8 mouse cellular contexts compared by ENCODE assay signal in the genomic region with DNA sequence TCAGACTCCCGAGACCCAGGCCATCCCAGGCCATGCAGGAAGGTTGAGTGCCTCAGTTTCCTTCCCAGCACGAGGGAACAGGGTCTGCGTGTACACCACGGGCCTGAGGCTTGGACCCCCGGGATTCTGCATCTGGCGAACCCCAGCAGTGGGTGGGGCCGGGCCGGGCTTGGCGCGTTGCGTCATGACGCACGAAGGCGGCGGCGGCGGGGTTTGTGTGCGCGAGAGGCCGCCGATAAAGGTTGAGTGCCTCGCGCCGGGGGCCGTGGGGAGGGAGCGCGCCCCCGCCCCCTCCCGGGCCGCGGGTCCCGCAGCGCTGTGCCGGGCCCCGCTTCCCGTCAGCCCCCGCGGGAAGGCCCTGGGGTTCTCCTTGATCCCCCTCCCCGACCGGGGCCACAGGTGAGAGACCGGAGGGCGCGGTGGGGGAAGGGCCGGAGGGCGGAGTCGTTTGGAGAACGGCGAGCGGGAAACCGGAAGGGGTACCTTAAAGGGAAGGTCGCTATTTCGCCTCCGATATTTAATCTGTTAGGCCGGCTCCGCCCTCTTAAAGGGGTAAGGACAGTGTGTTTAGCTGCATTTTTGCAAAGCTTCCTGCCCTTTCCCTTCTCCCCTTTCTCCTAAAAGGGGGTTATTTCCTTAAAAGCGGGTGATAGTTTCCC. TPM values are rescaled to one million over a fixed set of nuclear protein-coding genes. Genes with fewer than 3 reads are reported as not detected.
A peak's percentile ranks its signal among the peaks of the same experiment; 100 is the strongest.
DNase-seq lines count a peak whose midpoint lies in the region; ATAC-seq and TF ChIP-seq lines count a peak whose summit lies in the region.

A gene (plus strand): TSS at position 211 of the 659 bp plus-strand sequence.

- peak within 1 kb of the TSS; percentile 81 for H3K9ac ChIP-seq in forebrain, embryonic 12.5 days
- H3K9ac ChIP-seq in heart, postnatal 0 days (replicated peaks; ENCODE audit: low read depth, low read length) = peak within 1 kb of the TSS; percentile 79
- H3K9ac ChIP-seq in liver, embryonic 16.5 days (ENCODE audit: low read depth, low read length) = peak within 1 kb of the TSS; percentile 91
- H3K9ac ChIP-seq in neural tube, embryonic 13.5 days = peak within 1 kb of the TSS; percentile 89

- ATAC-seq in forebrain, embryonic 12.5 days (ENCODE audit: low FRiP score) = peak; percentile 93
- peak; percentile 89 for ATAC-seq in heart, postnatal 0 days (ENCODE audit: insufficient read depth, low read depth)
- ATAC-seq in liver, embryonic 16.5 days (ENCODE audit: low read depth) = peak; percentile 91
- peak; percentile 90 for ATAC-seq in neural tube, embryonic 13.5 days (ENCODE audit: low read depth)

- peaks cover 47% of the 10 kb centered on the region for H3K36me3 ChIP-seq in E14TG2a.4 (ENCODE audit: insufficient read depth, low read length)
- H3K36me3 ChIP-seq in forebrain, embryonic 12.5 days (replicated peaks) = peaks cover 30% of the 10 kb centered on the region
- H3K36me3 ChIP-seq in heart, postnatal 0 days (replicated peaks; ENCODE audit: control insufficient read depth, insufficient read depth, low read length) = peaks cover 27% of the 10 kb centered on the region
- H3K36me3 ChIP-seq in liver, embryonic 16.5 days (ENCODE audit: control insufficient read depth, insufficient read depth) = peaks cover 23% of the 10 kb centered on the region
- peaks cover 27% of the 10 kb centered on the region for H3K36me3 ChIP-seq in neural tube, embryonic 13.5 days
- H3K36me3 ChIP-seq in testis, adult 2 months (ENCODE audit: control insufficient read depth, insufficient read depth, low read length) = no peaks in the 10 kb centered on the region

- 0 out of 2 replicates have a peak, but pooled peaks have one; percentile 63 for TF ChIP-seq EP300 in heart, postnatal 0 days (IDR thresholded peaks at IDR 0.05; ENCODE audit: low read depth)

- peak; percentile 96 for DNase-seq in c-Kit-positive CD71-positive TER-119-positive erythroid progenitor cells, embryonic 14.5 days (ENCODE audit: low spot score)
- peak; percentile 93 for DNase-seq in heart, postnatal 0 days (ENCODE audit: low spot score)
- peak; percentile 97 for DNase-seq in kidney, postnatal 4 days

- TF ChIP-seq POLR2A in testis, adult 2 months (IDR thresholded peaks at IDR 0.05; ENCODE audit: control insufficient read depth, low read depth, low read length) = no peak

- no peaks in the 10 kb centered on the region for H3K9me3 ChIP-seq in E14TG2a.4 (ENCODE audit: low read length)
- H3K9me3 ChIP-seq in forebrain, embryonic 12.5 days = no peaks in the 10 kb centered on the region
- H3K9me3 ChIP-seq in heart, postnatal 0 days (replicated peaks; ENCODE audit: control insufficient read depth, low read length) = no peaks in the 10 kb centered on the region
- no peaks in the 10 kb centered on the region for H3K9me3 ChIP-seq in liver, embryonic 16.5 days (replicated peaks; ENCODE audit: control insufficient read depth, low read length)
- no peaks in the 10 kb centered on the region for H3K9me3 ChIP-seq in neural tube, embryonic 13.5 days

- H3K27ac ChIP-seq in forebrain, embryonic 12.5 days = peak within 1 kb of the TSS; percentile 97
- peak within 1 kb of the TSS; percentile 96 for H3K27ac ChIP-seq in heart, postnatal 0 days (ENCODE audit: low read depth)
- H3K27ac ChIP-seq in liver, embryonic 16.5 days (ENCODE audit: low read length) = peak within 1 kb of the TSS; percentile 90
- H3K27ac ChIP-seq in neural tube, embryonic 13.5 days (replicated peaks) = peak within 1 kb of the TSS; percentile 98
- H3K27ac ChIP-seq in testis, adult 2 months (ENCODE audit: control insufficient read depth, insufficient read depth, low read depth, low read length) = peak within 1 kb of the TSS; percentile 45

- peaks cover 77% of the 10 kb centered on the region for H3K4me1 ChIP-seq in E14TG2a.4 (replicated peaks; ENCODE audit: low read depth, low read length)
- peaks cover 22% of the 10 kb centered on the region for H3K4me1 ChIP-seq in forebrain, embryonic 12.5 days
- H3K4me1 ChIP-seq in heart, postnatal 0 days (ENCODE audit: control insufficient read depth, insufficient read depth) = peaks cover 10% of the 10 kb centered on the region
- H3K4me1 ChIP-seq in liver, embryonic 16.5 days (ENCODE audit: control insufficient read depth, low read depth, low read length) = peaks cover 17% of the 10 kb centered on the region
- H3K4me1 ChIP-seq in neural tube, embryonic 13.5 days (replicated peaks) = peaks cover 30% of the 10 kb centered on the region
- H3K4me1 ChIP-seq in testis, adult 2 months (ENCODE audit: control insufficient read depth, insufficient read depth, low read length) = peaks cover 12% of the 10 kb centered on the region

- H3K27me3 ChIP-seq in E14TG2a.4 (ENCODE audit: insufficient read depth, low read length) = no peaks in the 10 kb centered on the region; the same call in 1 of the 2 replicates
- no peaks in the 10 kb centered on the region for H3K27me3 ChIP-seq in forebrain, embryonic 12.5 days
- H3K27me3 ChIP-seq in heart, postnatal 0 days (ENCODE audit: control insufficient read depth, insufficient read depth, low read length) = no peaks in the 10 kb centered on the region
- no peaks in the 10 kb centered on the region for H3K27me3 ChIP-seq in liver, embryonic 16.5 days (ENCODE audit: control insufficient read depth, insufficient read depth, low read depth, low read length)
- H3K27me3 ChIP-seq in neural tube, embryonic 13.5 days = no peaks in the 10 kb centered on the region
- H3K27me3 ChIP-seq in testis, adult 2 months (ENCODE audit: control insufficient read depth, insufficient read depth, low read length) = no peaks in the 10 kb centered on the region

- under 1% methylated on average over 46 of the region's 56 CpGs for WGBS in forebrain, embryonic 12.5 days
- WGBS in heart, postnatal 0 days = under 1% methylated on average over 52 of the region's 56 CpGs
- under 1% methylated on average over 51 of the region's 56 CpGs for WGBS in liver, embryonic 16.5 days (ENCODE audit: insufficient replicate concordance)
- WGBS in neural tube, embryonic 13.5 days = 2% methylated on average over 55 of the region's 56 CpGs

- H3K4me3 ChIP-seq in E14TG2a.4 (replicated peaks; ENCODE audit: low read length) = peak within 1 kb of the TSS; percentile 90
- peak within 1 kb of the TSS; percentile 65 for H3K4me3 ChIP-seq in forebrain, embryonic 12.5 days (replicated peaks)
- peak within 1 kb of the TSS; percentile 90 for H3K4me3 ChIP-seq in heart, postnatal 0 days (ENCODE audit: low read depth, low read length)
- H3K4me3 ChIP-seq in liver, embryonic 16.5 days (ENCODE audit: low read depth, low read length) = peak within 1 kb of the TSS; percentile 85
- H3K4me3 ChIP-seq in neural tube, embryonic 13.5 days = peak within 1 kb of the TSS; percentile 61
- H3K4me3 ChIP-seq in testis, adult 2 months (ENCODE audit: control insufficient read depth, low read depth, low read length) = peak within 1 kb of the TSS; percentile 81

- TF ChIP-seq CTCF in E14TG2a.4 (conservative IDR thresholded peaks at IDR 0.05; ENCODE audit: low read length) = no peak
- TF ChIP-seq CTCF in heart, postnatal 0 days (IDR thresholded peaks at IDR 0.05; ENCODE audit: low read depth) = no peak
- TF ChIP-seq CTCF in testis, adult 2 months (IDR thresholded peaks at IDR 0.05; ENCODE audit: control insufficient read depth, insufficient read depth, insufficient replicate concordance, low read depth, low read length) = no peak

- peak within 1 kb of the TSS; percentile 86 for H3K4me2 ChIP-seq in forebrain, embryonic 12.5 days
- H3K4me2 ChIP-seq in heart, postnatal 0 days (ENCODE audit: low read depth, low read length) = peak within 1 kb of the TSS; percentile 86
- peak within 1 kb of the TSS; percentile 77 for H3K4me2 ChIP-seq in liver, embryonic 16.5 days (ENCODE audit: low read depth, low read length)
- peak within 1 kb of the TSS; percentile 67 for H3K4me2 ChIP-seq in neural tube, embryonic 13.5 days

RNA-seq across cellular contexts. Expression of the gene that starts here (rescaled TPM):
- polyA plus RNA-seq in forebrain, embryonic 12.5 days (2016; fragmentation: Nextera tagmentation; extraction: Ambion mirVana) = 4.0 and 4.6 TPM in 2 replicates
- total RNA-seq in heart, postnatal 0 days (2014; rRNA removed; ENCODE audit: low replicate concordance) = 8.9 and 13.1 TPM in 2 replicates
- polyA plus RNA-seq in heart, postnatal 0 days (2015; fragmentation: Nextera tagmentation; extraction: Ambion mirVana) = 1.7 and 1.9 TPM in 2 replicates
- 1.4 and 1.9 TPM in 2 replicates for polyA plus RNA-seq in liver, embryonic 16.5 days (2015; fragmentation: Nextera tagmentation; extraction: Ambion mirVana)
- 4.6 and 4.8 TPM in 2 replicates for polyA plus RNA-seq in neural tube, embryonic 13.5 days (2015; fragmentation: Nextera tagmentation; extraction: Ambion mirVana)
- polyA plus RNA-seq in testis, adult 2 months (2012; rRNA removed) = 8.8 and 10.5 TPM in 2 replicates

Comparison
In these comparisons a context has a peak if more than half of its experiments do, and no peak if none do; other contexts are left out.
1. Peak in every context shown above with its lines: DNase-seq, ATAC-seq, H3K4me3 ChIP-seq and H3K27ac ChIP-seq.
2. H3K27ac ChIP-seq: peak in every context shown above with its lines; median percentile 98 in neural tube, embryonic 13.5 days; 97 in forebrain, embryonic 12.5 days; 96 in heart, postnatal 0 days; 90 in liver, embryonic 16.5 days; 45 in testis, adult 2 months.